Mouse (Mus musculus) hindbrain, embryonic 10.5 days (tissue): Measurements from ENCODE around the gene Lims1. TPM values are rescaled to one million over a fixed set of nuclear protein-coding genes. Genes with fewer than 3 reads are reported as not detected.

ENCODE experiments used
- DNase-seq: peaks from one replicate; pipeline ENCODE4 v3.0.0-alpha.2; 2017; ENCODE audit warnings: low spot score
- H3K27ac ChIP-seq: fragments of 300-500 bp; sonication (generic); 2 replicates; pipeline ENCODE4 v1.5.1; 2016; ENCODE audit warnings: mild to moderate bottlenecking, moderate library complexity
- H3K27me3 ChIP-seq: fragments of 300-500 bp; sonication (generic); 2 replicates; pipeline ENCODE4 v1.6.1; 2016; ENCODE audit warnings: mild to moderate bottlenecking; ENCODE audit not compliant: poor library complexity, insufficient read depth, severe bottlenecking
- H3K36me3 ChIP-seq: fragments of 300-500 bp; sonication (generic); 2 replicates; pipeline ENCODE4 v1.6.1; 2016; ENCODE audit warnings: mild to moderate bottlenecking, moderate library complexity
- H3K4me1 ChIP-seq: fragments of 300-500 bp; sonication (generic); replicated peaks from 2 replicates; pipeline ENCODE4 v1.6.1; 2016; ENCODE audit warnings: mild to moderate bottlenecking
- H3K4me3 ChIP-seq: fragments of 300-500 bp; sonication (generic); 2 replicates; pipeline ENCODE4 v1.5.1; 2016; ENCODE audit warnings: mild to moderate bottlenecking, moderate library complexity
- H3K9me3 ChIP-seq: fragments of 300-500 bp; sonication (generic); 2 replicates; pipeline ENCODE4 v1.6.1; 2016; ENCODE audit warnings: mild to moderate bottlenecking, moderate library complexity
- WGBS: fragments of 180-500 bp; shearing (Covaris S2); methylation state at CpG from one replicate; pipeline ENCODE4 v1.1.7; 2016; 5-methylcytosine and 5-hydroxymethylcytosine counted together
- polyA plus RNA-seq: library from polyadenylated mRNA; unstranded; fragments of >200 nt; fragmentation: Nextera tagmentation; extraction: Ambion mirVana; gene quantifications from 2 replicates; pipeline ENCODE4 v1.2.1, GENCODE M21; 2016

Lims1 gene
- polyA plus RNA-seq, 1 experiment from 2014 or later = 89.4 TPM

- Histone ChIP-seq H3K27ac (no peak overlapping the region), H3K27me3 (no peaks in the 10 kb centered on the region), H3K9me3 (no peaks in the 10 kb centered on the region), H3K4me1 (no peaks in the 10 kb centered on the region), H3K36me3 (peaks cover 25% of the 10 kb centered on the region), H3K4me3 (no peak overlapping the region)
- DNase-seq = no peak
- 94% methylated on average over 2 of the region's 2 CpGs for WGBS
These were observed 104.7 kb downstream of the Lims1 start for GRCm38 (mm10) chr10:58427930-58428329.

GRCm38 (mm10) chr10:58445850-58446249 is 122.6 kb downstream of the Lims1 start:
- no peaks in the 10 kb centered on the region for H3K36me3 ChIP-seq
- no peaks in the 10 kb centered on the region for H3K27me3 ChIP-seq
- no peaks in the 10 kb centered on the region for H3K9me3 ChIP-seq
- peak overlapping the region; percentile 99 for H3K4me3 ChIP-seq
- DNase-seq = peak; percentile 22
- 29% methylated on average over 9 of the region's 9 CpGs for WGBS
- H3K27ac ChIP-seq = peak overlapping the region; percentile 96
- peaks cover 14% of the 10 kb centered on the region for H3K4me1 ChIP-seq

- no peaks in the 10 kb centered on the region for H3K36me3 ChIP-seq
- peaks cover 14% of the 10 kb centered on the region for H3K4me1 ChIP-seq
- peak within 1 kb of the TSS; percentile 99 for H3K4me3 ChIP-seq
- under 1% methylated on average over 91 of the region's 91 CpGs for WGBS
- H3K27ac ChIP-seq = peak within 1 kb of the TSS; percentile 96
- H3K27me3 ChIP-seq = no peaks in the 10 kb centered on the region
- peak; percentile 96 for DNase-seq
- no peaks in the 10 kb centered on the region for H3K9me3 ChIP-seq
These were observed 123.4 kb downstream of the Lims1 start, which contains the start of gene Ranbp2 for GRCm38 (mm10) chr10:58446384-58447279. Gene Ranbp2 (plus strand): TSS chr10:58446920.

GRCm38 (mm10) chr10:58447280-58447781 is 124.1 kb downstream of the Lims1 start:
- WGBS = under 1% methylated on average over 32 of the region's 32 CpGs
- no peak for DNase-seq

GRCm38 (mm10) chr10:58451575-58451974 is 128.3 kb downstream of the Lims1 start:
- DNase-seq = no peak
- H3K9me3 ChIP-seq = no peaks in the 10 kb centered on the region
- H3K4me1 ChIP-seq = peaks cover 7% of the 10 kb centered on the region
- no peaks in the 10 kb centered on the region for H3K27me3 ChIP-seq
- peaks cover 47% of the 10 kb centered on the region for H3K36me3 ChIP-seq
- H3K27ac ChIP-seq = no peak overlapping the region
- no peak overlapping the region for H3K4me3 ChIP-seq

More at GRCm38 (mm10) chr10:58447280-58447781, 124.1 kb downstream of the Lims1 start:
- peaks cover 5% of the 10 kb centered on the region for H3K36me3 ChIP-seq
- H3K27ac ChIP-seq = peak overlapping the region; percentile 96
- no peaks in the 10 kb centered on the region for H3K27me3 ChIP-seq
- H3K4me3 ChIP-seq = peak overlapping the region; percentile 99
- peaks cover 14% of the 10 kb centered on the region for H3K4me1 ChIP-seq
- no peaks in the 10 kb centered on the region for H3K9me3 ChIP-seq

- Histone ChIP-seq H3K4me1 (peaks cover 7% of the 10 kb centered on the region), H3K36me3 (peaks cover 52% of the 10 kb centered on the region), H3K4me3 (no peak overlapping the region), H3K9me3 (no peaks in the 10 kb centered on the region), H3K27me3 (no peaks in the 10 kb centered on the region), H3K27ac (no peak overlapping the region)
- no peak for DNase-seq
- 89% methylated on average over 1 of the region's 1 CpGs for WGBS
These were observed 128.9 kb downstream of the Lims1 start for GRCm38 (mm10) chr10:58452185-58452584.

GRCm38 (mm10) chr10:58459896-58460295 is 136.6 kb downstream of the Lims1 start:
- H3K27ac ChIP-seq = no peak overlapping the region
- H3K4me3 ChIP-seq = no peak overlapping the region
- peaks cover 91% of the 10 kb centered on the region for H3K36me3 ChIP-seq
- DNase-seq = no peak
- no peaks in the 10 kb centered on the region for H3K9me3 ChIP-seq
- no peaks in the 10 kb centered on the region for H3K27me3 ChIP-seq
- H3K4me1 ChIP-seq = no peaks in the 10 kb centered on the region
- 98% methylated on average over 1 of the region's 1 CpGs for WGBS

Other genes with a start within 250 kb of the Lims1 start
- gene AW822073, start 98.5 kb upstream of the Lims1 start, polyA plus RNA-seq = not detected in 2 replicates
- not detected in 2 replicates for gene Duxf3, start 90.8 kb upstream of the Lims1 start, polyA plus RNA-seq
- gene Gm4981, start 86.8 kb upstream of the Lims1 start, polyA plus RNA-seq = not detected in 2 replicates
- gene Gcc2, start 68.0 kb upstream of the Lims1 start, polyA plus RNA-seq = 31.7 and 44.2 TPM in 2 replicates
- 17.7 and 27.6 TPM in 2 replicates for gene Ranbp2, start 123.5 kb downstream of the Lims1 start, polyA plus RNA-seq
- gene Ccdc138, start 174.5 kb downstream of the Lims1 start, polyA plus RNA-seq = 12.6 and 14.4 TPM in 2 replicates